Mouse (Mus musculus) erythroblast, embryonic 14.5 days (primary cell): ENCODE measurements around the gene Ghitm.

Source experiments
- GATA1 ChIP-seq: IDR thresholded peaks from 2 replicates; pipeline ENCODE4 v1.6.1; 2012; ENCODE audit warnings: low read length, inconsistent platforms, mixed read lengths
- TAL1 ChIP-seq: IDR thresholded peaks from 3 replicates; pipeline ENCODE4 v1.6.1; 2012; ENCODE audit warnings: low read length, inconsistent platforms, mixed read lengths

- TF ChIP-seq TAL1 (no peak), GATA1 (no peak)
Measured at GRCm38 (mm10) chr14:37184871-37185270, 49.8 kb upstream of the Ghitm start.
